Mouse (Mus musculus): ENCODE results near the gene Acvr1c. TPM values are rescaled to one million over a fixed set of nuclear protein-coding genes. Genes with fewer than 3 reads are reported as not detected.

Gene Acvr1c
- 0.04 and 0.11 TPM in 2 replicates for polyA plus RNA-seq (2014; fragmentation: Nextera tagmentation; extraction: Ambion mirVana)

- no peaks in the 10 kb centered on the region for H3K4me1 ChIP-seq (replicated peaks; ENCODE audit: control insufficient read depth, insufficient read depth, low read length)
- no peak within 1 kb of the TSS for H3K9ac ChIP-seq (ENCODE audit: low read depth, low read length)
- H3K4me2 ChIP-seq = peak within 1 kb of the TSS; percentile 95
- H3K4me3 ChIP-seq (ENCODE audit: low read depth, low read length) = peak within 1 kb of the TSS; percentile 56
- under 1% methylated on average over 61 of the region's 65 CpGs for WGBS
- peak; percentile 56 for ATAC-seq (replicated peaks; ENCODE audit: low FRiP score)
- peak; percentile 47 for DNase-seq (ENCODE audit: low spot score)
- H3K27ac ChIP-seq (ENCODE audit: low read depth, low read length) = no peak within 1 kb of the TSS
- peaks cover 18% of the 10 kb centered on the region for H3K27me3 ChIP-seq (replicated peaks; ENCODE audit: control insufficient read depth, insufficient read depth, low read length)
- no peaks in the 10 kb centered on the region for H3K9me3 ChIP-seq (ENCODE audit: control insufficient read depth, low read length)
- H3K36me3 ChIP-seq (ENCODE audit: control insufficient read depth, insufficient read depth, low read length) = no peaks in the 10 kb centered on the region
Measured at GRCm38 (mm10) chr2:58357414-58358131, at the start of gene Acvr1c. Acvr1c (minus strand) TSS chr2:58357895.

- Histone ChIP-seq H3K9me3 (ENCODE audit: control insufficient read depth, low read length) (no peaks in the 10 kb centered on the region), H3K4me2 (no peak overlapping the region), H3K4me1 (replicated peaks; ENCODE audit: control insufficient read depth, insufficient read depth, low read length) (no peaks in the 10 kb centered on the region), H3K9ac (ENCODE audit: low read depth, low read length) (no peak overlapping the region), H3K27me3 (replicated peaks; ENCODE audit: control insufficient read depth, insufficient read depth, low read length) (no peaks in the 10 kb centered on the region), H3K27ac (ENCODE audit: low read depth, low read length) (no peak overlapping the region), H3K4me3 (ENCODE audit: low read depth, low read length) (no peak overlapping the region), H3K36me3 (ENCODE audit: control insufficient read depth, insufficient read depth, low read length) (no peaks in the 10 kb centered on the region)
- WGBS = 84% methylated on average over 2 of the region's 2 CpGs
- ATAC-seq (replicated peaks; ENCODE audit: low FRiP score) (no peak), DNase-seq (ENCODE audit: low spot score) (no peak)
Measured at GRCm38 (mm10) chr2:58403481-58403880, 45.8 kb upstream of the Acvr1c start.

- whole genome bisulfite sequencing = 78% methylated on average over 7 of the region's 7 CpGs
Measured at GRCm38 (mm10) chr2:58388601-58389000, 30.9 kb upstream of the Acvr1c start.

GRCm38 (mm10) chr2:58380020-58380419 is 22.3 kb upstream of the Acvr1c start:
- ATAC-seq (replicated peaks; ENCODE audit: low FRiP score) = no peak

More at GRCm38 (mm10) chr2:58388601-58389000, 30.9 kb upstream of the Acvr1c start:
- H3K4me1 ChIP-seq (replicated peaks; ENCODE audit: control insufficient read depth, insufficient read depth, low read length) = no peaks in the 10 kb centered on the region
- H3K27me3 ChIP-seq (replicated peaks; ENCODE audit: control insufficient read depth, insufficient read depth, low read length) = no peaks in the 10 kb centered on the region
- no peak overlapping the region for H3K4me3 ChIP-seq (ENCODE audit: low read depth, low read length)
- H3K9ac ChIP-seq (ENCODE audit: low read depth, low read length) = no peak overlapping the region
- H3K36me3 ChIP-seq (ENCODE audit: control insufficient read depth, insufficient read depth, low read length) = no peaks in the 10 kb centered on the region
- no peaks in the 10 kb centered on the region for H3K9me3 ChIP-seq (ENCODE audit: control insufficient read depth, low read length)
- DNase-seq (ENCODE audit: low spot score) (no peak), ATAC-seq (replicated peaks; ENCODE audit: low FRiP score) (no peak)
- no peak overlapping the region for H3K4me2 ChIP-seq
- H3K27ac ChIP-seq (ENCODE audit: low read depth, low read length) = no peak overlapping the region

GRCm38 (mm10) chr2:58379475-58379874 is 21.8 kb upstream of the Acvr1c start:
- ATAC-seq (replicated peaks; ENCODE audit: low FRiP score) = no peak
- Histone ChIP-seq H3K4me1 (replicated peaks; ENCODE audit: control insufficient read depth, insufficient read depth, low read length) (no peaks in the 10 kb centered on the region), H3K4me2 (no peak overlapping the region), H3K9me3 (ENCODE audit: control insufficient read depth, low read length) (no peaks in the 10 kb centered on the region), H3K9ac (ENCODE audit: low read depth, low read length) (no peak overlapping the region), H3K27ac (ENCODE audit: low read depth, low read length) (no peak overlapping the region), H3K36me3 (ENCODE audit: control insufficient read depth, insufficient read depth, low read length) (no peaks in the 10 kb centered on the region), H3K27me3 (replicated peaks; ENCODE audit: control insufficient read depth, insufficient read depth, low read length) (no peaks in the 10 kb centered on the region), H3K4me3 (ENCODE audit: low read depth, low read length) (no peak overlapping the region)
- DNase-seq (ENCODE audit: low spot score) = no peak
- 63% methylated on average over 1 of the region's 1 CpGs for WGBS

More at GRCm38 (mm10) chr2:58380020-58380419, 22.3 kb upstream of the Acvr1c start:
- H3K4me2 ChIP-seq = no peak overlapping the region
- H3K36me3 ChIP-seq (ENCODE audit: control insufficient read depth, insufficient read depth, low read length) = no peaks in the 10 kb centered on the region
- H3K4me3 ChIP-seq (ENCODE audit: low read depth, low read length) = no peak overlapping the region
- no peak overlapping the region for H3K9ac ChIP-seq (ENCODE audit: low read depth, low read length)
- H3K4me1 ChIP-seq (replicated peaks; ENCODE audit: control insufficient read depth, insufficient read depth, low read length) = no peaks in the 10 kb centered on the region
- WGBS = 75% methylated on average over 5 of the region's 5 CpGs
- no peaks in the 10 kb centered on the region for H3K27me3 ChIP-seq (replicated peaks; ENCODE audit: control insufficient read depth, insufficient read depth, low read length)
- no peak overlapping the region for H3K27ac ChIP-seq (ENCODE audit: low read depth, low read length)
- H3K9me3 ChIP-seq (ENCODE audit: control insufficient read depth, low read length) = no peaks in the 10 kb centered on the region
- DNase-seq (ENCODE audit: low spot score) = no peak

GRCm38 (mm10) chr2:58377417-58378130 is 19.9 kb upstream of the Acvr1c start:
- no peaks in the 10 kb centered on the region for H3K4me1 ChIP-seq (replicated peaks; ENCODE audit: control insufficient read depth, insufficient read depth, low read length)
- H3K9me3 ChIP-seq (ENCODE audit: control insufficient read depth, low read length) = no peaks in the 10 kb centered on the region
- H3K4me2 ChIP-seq = no peak overlapping the region
- DNase-seq (ENCODE audit: low spot score) = no peak
- WGBS = 81% methylated on average over 9 of the region's 9 CpGs
- no peaks in the 10 kb centered on the region for H3K27me3 ChIP-seq (replicated peaks; ENCODE audit: control insufficient read depth, insufficient read depth, low read length)
- no peak overlapping the region for H3K9ac ChIP-seq (ENCODE audit: low read depth, low read length)
- no peaks in the 10 kb centered on the region for H3K36me3 ChIP-seq (ENCODE audit: control insufficient read depth, insufficient read depth, low read length)
- no peak for ATAC-seq (replicated peaks; ENCODE audit: low FRiP score)
- H3K4me3 ChIP-seq (ENCODE audit: low read depth, low read length) = no peak overlapping the region
- no peak overlapping the region for H3K27ac ChIP-seq (ENCODE audit: low read depth, low read length)

- no peaks in the 10 kb centered on the region for H3K4me1 ChIP-seq (replicated peaks; ENCODE audit: control insufficient read depth, insufficient read depth, low read length)
- no peak overlapping the region for H3K4me2 ChIP-seq
- no peaks in the 10 kb centered on the region for H3K27me3 ChIP-seq (replicated peaks; ENCODE audit: control insufficient read depth, insufficient read depth, low read length)
- no peak overlapping the region for H3K9ac ChIP-seq (ENCODE audit: low read depth, low read length)
- 79% methylated on average over 3 of the region's 3 CpGs for WGBS
- no peaks in the 10 kb centered on the region for H3K9me3 ChIP-seq (ENCODE audit: control insufficient read depth, low read length)
- H3K27ac ChIP-seq (ENCODE audit: low read depth, low read length) = no peak overlapping the region
- DNase-seq (ENCODE audit: low spot score) (no peak), ATAC-seq (replicated peaks; ENCODE audit: low FRiP score) (no peak)
- H3K4me3 ChIP-seq (ENCODE audit: low read depth, low read length) = no peak overlapping the region
- H3K36me3 ChIP-seq (ENCODE audit: control insufficient read depth, insufficient read depth, low read length) = no peaks in the 10 kb centered on the region
Measured at GRCm38 (mm10) chr2:58366196-58366595, 8.5 kb upstream of the Acvr1c start.

- Histone ChIP-seq H3K27me3 (replicated peaks; ENCODE audit: control insufficient read depth, insufficient read depth, low read length) (peaks cover 14% of the 10 kb centered on the region), H3K4me2 (no peak overlapping the region), H3K36me3 (ENCODE audit: control insufficient read depth, insufficient read depth, low read length) (no peaks in the 10 kb centered on the region), H3K4me1 (replicated peaks; ENCODE audit: control insufficient read depth, insufficient read depth, low read length) (no peaks in the 10 kb centered on the region), H3K27ac (ENCODE audit: low read depth, low read length) (no peak overlapping the region), H3K9me3 (ENCODE audit: control insufficient read depth, low read length) (no peaks in the 10 kb centered on the region), H3K9ac (ENCODE audit: low read depth, low read length) (no peak overlapping the region), H3K4me3 (ENCODE audit: low read depth, low read length) (no peak overlapping the region)
- ATAC-seq (replicated peaks; ENCODE audit: low FRiP score) (no peak), DNase-seq (ENCODE audit: low spot score) (no peak)
- 81% methylated on average over 3 of the region's 3 CpGs for WGBS
Measured at GRCm38 (mm10) chr2:58361361-58362046, 3.8 kb upstream of the Acvr1c start.

All from liver, embryonic 11.5 days (tissue).